In genomic region chr16:34199543-34199942, GRCm38 (mm10) we compare ENCODE assay signal across 27 mouse cellular contexts.
DNase-seq lines count a peak whose midpoint lies in the region; ATAC-seq and TF ChIP-seq lines count a peak whose summit lies in the region.
"Had no signal": no experiment of that assay in that cellular context is flagged by ENCODE, and none has a peak within 500 bp of the region (broad histone marks: within the 10 kb centered on the region; RNA-seq: fewer than 3 reads in every experiment).

No protein-coding gene starts in this region.

- ATAC-seq in limb, embryonic 11.5 days (ENCODE audit: insufficient number of reproducible peaks, low FRiP score, low TSS enrichment, low read depth), result peak; percentile 76; the same call in 1 of the 2 replicates
- peak; percentile 55; the same call in 1 of the 2 replicates for ATAC-seq in limb, embryonic 14.5 days (ENCODE audit: low FRiP score, low read depth)
- ATAC-seq in forebrain, postnatal 0 days, result no peak
- ATAC-seq: CD4-positive, CD25-positive, alpha-beta regulatory T cell, adult 4 months; forebrain, embryonic 15.5 days; hindbrain, postnatal 0 days had no signal

- 27% methylated on average over 6 of the region's 6 CpGs for WGBS in limb, embryonic 11.5 days
- WGBS in limb, embryonic 14.5 days, result 23% methylated on average over 6 of the region's 6 CpGs
- WGBS in forebrain, postnatal 0 days, result 93% methylated on average over 6 of the region's 6 CpGs

- no peak overlapping the region for H3K4me3 ChIP-seq in limb, embryonic 11.5 days (ENCODE audit: low read depth, low read length)
- no peak overlapping the region for H3K4me3 ChIP-seq in limb, embryonic 14.5 days (replicated peaks; ENCODE audit: low read length)
- no peak overlapping the region for H3K4me3 ChIP-seq in forebrain, postnatal 0 days (ENCODE audit: low read depth, low read length)
- H3K4me3 ChIP-seq: embryonic facial prominence, embryonic 10.5 days; embryonic facial prominence, embryonic 13.5 days; erythroblast, embryonic 14.5 days; forebrain, embryonic 12.5 days; forebrain, embryonic 15.5 days; heart, embryonic 12.5 days; heart, embryonic 15.5 days had no signal

- H3K27ac ChIP-seq in limb, embryonic 11.5 days (replicated peaks; ENCODE audit: low read depth, low read length), result peak overlapping the region; percentile 64
- no peak overlapping the region for H3K27ac ChIP-seq in limb, embryonic 14.5 days (replicated peaks; ENCODE audit: low read depth, low read length)
- no peak overlapping the region for H3K27ac ChIP-seq in forebrain, postnatal 0 days (ENCODE audit: low read depth, low read length)
- H3K27ac ChIP-seq: embryonic facial prominence, embryonic 10.5 days; embryonic facial prominence, embryonic 13.5 days; forebrain, embryonic 12.5 days; forebrain, embryonic 15.5 days; heart, embryonic 15.5 days; hindbrain, embryonic 14.5 days; hindbrain, postnatal 0 days had no signal

- DNase-seq in right cerebral cortex, postnatal 25 days, result peak; percentile 5
- DNase-seq in right cerebral cortex, postnatal 4 days, result no peak
- DNase-seq in limb, embryonic 11.5 days (ENCODE audit: low spot score), result peak; percentile 46
- DNase-seq in limb, embryonic 14.5 days (ENCODE audit: low spot score), result peak; percentile 15
- no peak for DNase-seq in forebrain, postnatal 0 days
- no peak for DNase-seq in heart, postnatal 10 days
- DNase-seq: adrenal gland, adult 2 months; adrenal gland, postnatal 14 days; cerebellum, adult 11-12 months; cerebellum, adult 8-10 months; cerebellum, postnatal 10 days; cerebellum, postnatal 36 days; embryo, embryonic 11 days; gastrocnemius, postnatal 25 days; heart, adult 18-20 months; heart, postnatal 14 days; heart, postnatal 4 days had no signal

- no peak for TF ChIP-seq CTCF in forebrain, postnatal 0 days (IDR thresholded peaks at IDR 0.05; ENCODE audit: low read depth)

- H3K9me3 ChIP-seq in limb, embryonic 11.5 days (ENCODE audit: control insufficient read depth, low read length), result no peaks in the 10 kb centered on the region
- H3K9me3 ChIP-seq in limb, embryonic 14.5 days (ENCODE audit: control insufficient read depth, low read length), result no peaks in the 10 kb centered on the region
- no peaks in the 10 kb centered on the region for H3K9me3 ChIP-seq in forebrain, postnatal 0 days (ENCODE audit: low read length)
- H3K9me3 ChIP-seq: embryonic facial prominence, embryonic 10.5 days; embryonic facial prominence, embryonic 13.5 days; forebrain, embryonic 12.5 days; forebrain, embryonic 15.5 days; heart, embryonic 12.5 days; heart, embryonic 15.5 days had no signal

- H3K27me3 ChIP-seq in limb, embryonic 11.5 days (ENCODE audit: control insufficient read depth, insufficient read depth, low read length), result no peaks in the 10 kb centered on the region
- no peaks in the 10 kb centered on the region for H3K27me3 ChIP-seq in limb, embryonic 14.5 days (ENCODE audit: control insufficient read depth, insufficient read depth, low read length)
- no peaks in the 10 kb centered on the region for H3K27me3 ChIP-seq in forebrain, postnatal 0 days (ENCODE audit: insufficient read depth, low read length)
- H3K27me3 ChIP-seq: embryonic facial prominence, embryonic 13.5 days; forebrain, embryonic 12.5 days; forebrain, embryonic 15.5 days; heart, embryonic 12.5 days; heart, embryonic 15.5 days had no signal

- intact Hi-C loops in heart, postnatal 10 days (cut with DNase I), result loop anchor here (5.0 kb wide), 1 partner anchor 183 kb away; no protein-coding TSS in a partner anchor

- H3K36me3 ChIP-seq in limb, embryonic 11.5 days (ENCODE audit: control insufficient read depth, insufficient read depth, low read length), result no peaks in the 10 kb centered on the region
- H3K36me3 ChIP-seq in limb, embryonic 14.5 days (ENCODE audit: control insufficient read depth, insufficient read depth, low read length), result peaks cover 23% of the 10 kb centered on the region
- H3K36me3 ChIP-seq in forebrain, postnatal 0 days (ENCODE audit: insufficient read depth), result peaks cover 45% of the 10 kb centered on the region

- H3K9ac ChIP-seq in limb, embryonic 11.5 days (ENCODE audit: low read length), result no peak overlapping the region
- H3K9ac ChIP-seq in limb, embryonic 14.5 days (ENCODE audit: low read depth, low read length, severe bottlenecking), result no peak overlapping the region
- no peak overlapping the region for H3K9ac ChIP-seq in forebrain, postnatal 0 days
- H3K9ac ChIP-seq: embryonic facial prominence, embryonic 13.5 days; forebrain, embryonic 12.5 days; forebrain, embryonic 15.5 days; heart, embryonic 12.5 days; heart, embryonic 15.5 days; hindbrain, embryonic 14.5 days had no signal

- peak overlapping the region; percentile 12; the same call in 1 of the 2 replicates for H3K4me2 ChIP-seq in limb, embryonic 11.5 days (ENCODE audit: low read depth, severe bottlenecking)
- H3K4me2 ChIP-seq in limb, embryonic 14.5 days (replicated peaks; ENCODE audit: low read depth, low read length, severe bottlenecking), result no peak overlapping the region; the same call in 1 of the 2 replicates
- H3K4me2 ChIP-seq in forebrain, postnatal 0 days (ENCODE audit: low read depth), result no peak overlapping the region
- H3K4me2 ChIP-seq: embryonic facial prominence, embryonic 13.5 days; forebrain, embryonic 12.5 days; forebrain, embryonic 15.5 days; heart, embryonic 12.5 days; heart, embryonic 15.5 days; hindbrain, embryonic 14.5 days had no signal

- H3K4me1 ChIP-seq in limb, embryonic 11.5 days (ENCODE audit: control insufficient read depth, insufficient read depth, low read length), result peaks cover 6% of the 10 kb centered on the region
- peaks cover 7% of the 10 kb centered on the region for H3K4me1 ChIP-seq in limb, embryonic 14.5 days (ENCODE audit: control insufficient read depth, insufficient read depth, low read length)
- no peaks in the 10 kb centered on the region for H3K4me1 ChIP-seq in forebrain, postnatal 0 days (ENCODE audit: insufficient read depth)
- H3K4me1 ChIP-seq: embryonic facial prominence, embryonic 10.5 days; embryonic facial prominence, embryonic 13.5 days; heart, embryonic 15.5 days had no signal

- TF ChIP-seq POLR2A in limb, embryonic 14.5 days (IDR thresholded peaks at IDR 0.05; ENCODE audit: borderline replicate concordance, extremely low read depth, insufficient read depth, insufficient read length), result no peak

Comparison
In these comparisons a context has a peak if more than half of its experiments do, and no peak if none do; other contexts are left out.
1. DNase-seq: peak in right cerebral cortex, postnatal 25 days (single experiment), limb, embryonic 11.5 days (single experiment) and limb, embryonic 14.5 days (single experiment); none in right cerebral cortex, postnatal 4 days (single experiment), forebrain, postnatal 0 days (single experiment) and heart, postnatal 10 days (0 of 2).